Mouse (Mus musculus): ENCODE data around the gene Slc25a34. TPM values are rescaled to one million over a fixed set of nuclear protein-coding genes. Genes with fewer than 3 reads are reported as not detected.

Slc25a34 gene
- polyA plus RNA-seq, 1 experiment = 0.82 TPM

DNA sequence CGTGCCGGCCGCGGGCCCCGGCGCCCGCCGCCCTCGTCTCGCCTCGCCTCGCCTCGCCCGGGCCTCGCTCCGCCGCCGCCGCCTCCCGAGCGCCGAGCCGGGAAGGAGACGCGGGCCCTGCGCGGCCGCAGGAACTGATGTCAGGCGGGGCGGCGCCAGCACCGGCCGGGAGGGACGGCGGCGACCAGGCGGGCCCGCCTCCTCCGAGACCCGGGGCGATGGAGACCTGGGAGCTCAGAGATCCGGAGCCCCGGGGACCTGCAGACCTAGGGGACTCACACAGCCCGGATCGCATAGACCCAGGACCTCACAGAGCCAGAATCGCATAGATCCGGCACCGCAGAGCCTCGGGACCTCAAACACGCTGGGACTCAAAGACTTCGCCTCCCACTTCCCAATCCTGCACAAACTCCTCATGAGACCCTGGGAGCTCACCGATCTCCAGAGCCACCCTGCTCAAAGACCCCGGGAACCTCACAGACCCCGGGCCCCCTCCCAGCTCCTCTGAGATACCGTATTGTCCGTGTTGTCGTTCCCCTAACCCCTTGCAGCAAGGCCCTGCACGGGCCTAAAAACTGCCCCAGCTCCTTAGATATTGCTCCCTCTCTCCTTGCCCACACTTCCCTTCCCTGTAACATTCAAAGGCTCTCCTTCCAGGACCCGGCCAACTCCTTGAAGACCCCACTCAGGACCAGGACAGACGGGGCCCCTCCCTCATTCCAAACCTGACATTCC is 40.6 kb upstream of the Slc25a34 start:
- no peaks in the 10 kb centered on the region for H3K27me3 ChIP-seq (ENCODE audit: control insufficient read depth, insufficient read depth, low read length, poor library complexity, severe bottlenecking)
- no peaks in the 10 kb centered on the region for H3K36me3 ChIP-seq (ENCODE audit: control insufficient read depth, insufficient read depth, low read length, poor library complexity, severe bottlenecking)
- peak overlapping the region; percentile 66 for H3K4me3 ChIP-seq (ENCODE audit: low read depth, low read length)
- no peak overlapping the region for H3K27ac ChIP-seq (ENCODE audit: insufficient read depth, low read length)
- H3K9me3 ChIP-seq (replicated peaks; ENCODE audit: control insufficient read depth, insufficient read depth, low read length, poor library complexity, severe bottlenecking) = no peaks in the 10 kb centered on the region
- H3K9ac ChIP-seq (ENCODE audit: low read depth, poor library complexity, severe bottlenecking) = peak overlapping the region; percentile 88
- TF ChIP-seq EP300 (IDR thresholded peaks at IDR 0.05; ENCODE audit: insufficient read depth, low read depth, low read length) (no peak), CTCF (IDR thresholded peaks at IDR 0.05; ENCODE audit: low read depth, low read length) (no peak), POLR2A (IDR thresholded peaks at IDR 0.05; ENCODE audit: insufficient read depth, low read length) (no peak)
- no peaks in the 10 kb centered on the region for H3K4me1 ChIP-seq (ENCODE audit: control insufficient read depth, insufficient read depth, low read length)

DNA sequence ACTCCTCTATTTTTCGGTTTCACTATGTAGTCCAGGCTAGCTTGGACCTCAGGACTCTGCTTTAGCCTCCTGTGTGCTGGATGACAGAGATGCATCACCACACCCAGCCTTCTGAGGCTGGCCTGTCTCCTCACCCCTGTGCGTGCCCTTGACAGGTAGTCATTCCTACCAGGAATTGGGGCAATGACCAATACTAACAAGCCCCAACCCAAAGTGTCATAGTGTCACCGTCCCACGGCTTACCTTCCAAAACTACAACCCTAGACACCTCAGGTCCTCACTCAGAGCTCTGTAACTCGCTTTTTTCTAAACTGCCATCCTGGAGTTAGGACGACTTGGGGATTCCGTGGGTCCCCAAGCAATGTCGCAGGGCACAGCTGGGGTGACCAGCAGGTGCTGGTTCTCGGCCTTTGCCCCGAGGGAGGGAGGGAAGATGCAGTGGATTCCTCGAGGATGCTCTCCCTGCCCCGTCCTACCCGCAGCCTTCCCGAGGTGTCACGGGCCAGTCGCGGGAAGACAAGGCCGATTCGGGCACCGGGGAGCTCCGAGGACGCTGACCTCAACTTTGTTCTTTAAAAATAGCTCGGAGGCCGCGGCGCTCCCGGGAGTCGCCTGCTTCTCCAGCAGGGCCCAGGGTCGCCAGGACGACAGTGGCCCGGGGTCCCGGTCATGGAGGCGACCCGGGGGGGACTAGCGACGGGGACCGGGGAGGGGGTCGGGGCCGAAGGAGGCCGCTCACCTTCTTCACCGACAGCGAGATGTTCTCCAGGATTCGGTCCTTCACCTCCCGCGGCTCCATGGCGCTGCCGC is 39.7 kb upstream of the Slc25a34 start:
- peak overlapping the region; percentile 88 for H3K9ac ChIP-seq (ENCODE audit: low read depth, poor library complexity, severe bottlenecking)
- TF ChIP-seq EP300 (IDR thresholded peaks at IDR 0.05; ENCODE audit: insufficient read depth, low read depth, low read length) (no peak), CTCF (IDR thresholded peaks at IDR 0.05; ENCODE audit: low read depth, low read length) (no peak), POLR2A (IDR thresholded peaks at IDR 0.05; ENCODE audit: insufficient read depth, low read length) (no peak)
- H3K9me3 ChIP-seq (replicated peaks; ENCODE audit: control insufficient read depth, insufficient read depth, low read length, poor library complexity, severe bottlenecking) = no peaks in the 10 kb centered on the region
- no peaks in the 10 kb centered on the region for H3K27me3 ChIP-seq (ENCODE audit: control insufficient read depth, insufficient read depth, low read length, poor library complexity, severe bottlenecking)
- H3K4me1 ChIP-seq (ENCODE audit: control insufficient read depth, insufficient read depth, low read length) = no peaks in the 10 kb centered on the region
- peak overlapping the region; percentile 66 for H3K4me3 ChIP-seq (ENCODE audit: low read depth, low read length)
- H3K36me3 ChIP-seq (ENCODE audit: control insufficient read depth, insufficient read depth, low read length, poor library complexity, severe bottlenecking) = no peaks in the 10 kb centered on the region
- no peak overlapping the region for H3K27ac ChIP-seq (ENCODE audit: insufficient read depth, low read length)

DNA sequence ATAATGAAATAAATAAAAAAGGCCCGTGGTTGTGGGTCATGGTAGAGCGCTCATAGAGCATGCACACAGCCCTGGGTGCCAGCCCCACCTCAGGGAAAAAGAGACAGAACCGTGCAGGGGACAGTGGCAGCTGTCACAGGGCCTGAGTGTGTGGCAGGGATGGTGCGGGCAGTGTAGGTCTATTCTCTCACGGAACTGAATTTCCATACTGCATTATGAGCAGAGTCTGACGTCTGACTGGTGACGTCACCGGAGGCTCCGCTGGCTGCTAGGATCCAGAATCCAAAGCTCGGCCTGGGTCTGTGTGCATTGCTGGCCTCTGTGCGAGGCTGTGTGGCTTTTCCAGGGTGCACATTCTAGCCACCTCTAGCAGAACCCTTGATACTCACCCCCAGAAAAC is 37.3 kb upstream of the Slc25a34 start:
- Histone ChIP-seq H3K27ac (ENCODE audit: insufficient read depth, low read length) (no peak overlapping the region), H3K9ac (ENCODE audit: low read depth, poor library complexity, severe bottlenecking) (no peak overlapping the region), H3K4me3 (ENCODE audit: low read depth, low read length) (no peak overlapping the region), H3K36me3 (ENCODE audit: control insufficient read depth, insufficient read depth, low read length, poor library complexity, severe bottlenecking) (no peaks in the 10 kb centered on the region), H3K27me3 (ENCODE audit: control insufficient read depth, insufficient read depth, low read length, poor library complexity, severe bottlenecking) (no peaks in the 10 kb centered on the region), H3K4me1 (ENCODE audit: control insufficient read depth, insufficient read depth, low read length) (no peaks in the 10 kb centered on the region), H3K9me3 (replicated peaks; ENCODE audit: control insufficient read depth, insufficient read depth, low read length, poor library complexity, severe bottlenecking) (no peaks in the 10 kb centered on the region)
- TF ChIP-seq POLR2A (IDR thresholded peaks at IDR 0.05; ENCODE audit: insufficient read depth, low read length) (no peak), CTCF (IDR thresholded peaks at IDR 0.05; ENCODE audit: low read depth, low read length) (no peak), EP300 (IDR thresholded peaks at IDR 0.05; ENCODE audit: insufficient read depth, low read depth, low read length) (no peak)

DNA sequence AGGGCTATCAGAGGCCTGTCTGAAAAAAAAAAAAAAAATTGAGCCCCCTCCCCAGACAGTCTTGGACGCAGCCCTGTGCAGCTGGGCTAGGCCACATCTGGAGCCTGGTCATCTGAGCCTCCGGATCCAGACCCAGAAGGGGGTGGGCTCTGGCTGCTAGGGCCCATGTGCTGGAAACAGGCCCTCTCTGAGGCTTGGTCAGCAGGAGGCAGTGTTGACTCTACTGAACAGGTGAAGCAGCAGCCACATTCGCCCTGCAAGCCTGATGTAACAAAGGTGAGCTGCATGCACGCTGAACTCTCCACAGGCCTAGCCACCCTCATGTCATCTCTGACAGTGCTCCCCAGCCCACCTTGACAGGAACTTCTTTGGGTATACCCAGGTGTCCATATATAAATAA is 36.1 kb upstream of the Slc25a34 start:
- Histone ChIP-seq H3K27me3 (ENCODE audit: control insufficient read depth, insufficient read depth, low read length, poor library complexity, severe bottlenecking) (no peaks in the 10 kb centered on the region), H3K36me3 (ENCODE audit: control insufficient read depth, insufficient read depth, low read length, poor library complexity, severe bottlenecking) (no peaks in the 10 kb centered on the region), H3K4me3 (ENCODE audit: low read depth, low read length) (no peak overlapping the region), H3K27ac (ENCODE audit: insufficient read depth, low read length) (no peak overlapping the region), H3K4me1 (ENCODE audit: control insufficient read depth, insufficient read depth, low read length) (no peaks in the 10 kb centered on the region), H3K9me3 (replicated peaks; ENCODE audit: control insufficient read depth, insufficient read depth, low read length, poor library complexity, severe bottlenecking) (no peaks in the 10 kb centered on the region), H3K9ac (ENCODE audit: low read depth, poor library complexity, severe bottlenecking) (no peak overlapping the region)
- TF ChIP-seq EP300 (IDR thresholded peaks at IDR 0.05; ENCODE audit: insufficient read depth, low read depth, low read length) = no peak
- peak; percentile 80 for TF ChIP-seq CTCF (IDR thresholded peaks at IDR 0.05; ENCODE audit: low read depth, low read length)

DNA sequence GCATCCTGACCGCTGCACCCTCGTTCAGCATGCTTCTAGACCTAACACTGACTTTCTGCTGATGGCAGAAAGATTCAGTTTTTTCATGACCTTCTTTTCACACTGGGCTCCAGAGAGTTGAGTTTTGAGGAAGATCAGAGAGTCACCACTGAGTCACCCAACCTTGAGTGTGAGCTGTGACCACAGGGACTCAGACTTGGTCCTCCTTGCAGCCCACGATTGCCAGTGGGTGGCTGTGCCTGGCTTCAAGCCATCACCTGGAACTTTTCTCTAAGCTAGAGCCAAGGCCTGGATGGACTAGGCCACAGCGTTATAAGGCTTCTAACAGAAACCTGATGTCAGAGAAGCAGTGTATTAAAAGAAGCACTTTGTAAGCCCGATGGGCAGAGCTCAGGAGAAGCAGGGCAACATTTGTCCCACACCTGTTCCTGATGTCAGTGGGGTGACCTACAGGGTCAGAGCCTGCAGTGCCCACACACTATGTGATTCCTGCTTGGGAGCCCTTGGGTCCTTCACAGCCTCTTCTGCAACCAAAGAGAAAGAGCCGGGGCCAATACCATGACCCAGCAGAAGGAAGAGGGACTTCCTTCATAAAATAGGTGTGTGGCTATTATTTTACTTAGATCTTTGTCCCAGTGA is 35.3 kb upstream of the Slc25a34 start:
- Histone ChIP-seq H3K4me3 (ENCODE audit: low read depth, low read length) (no peak overlapping the region), H3K4me1 (ENCODE audit: control insufficient read depth, insufficient read depth, low read length) (no peaks in the 10 kb centered on the region), H3K27me3 (ENCODE audit: control insufficient read depth, insufficient read depth, low read length, poor library complexity, severe bottlenecking) (no peaks in the 10 kb centered on the region), H3K9ac (ENCODE audit: low read depth, poor library complexity, severe bottlenecking) (no peak overlapping the region), H3K9me3 (replicated peaks; ENCODE audit: control insufficient read depth, insufficient read depth, low read length, poor library complexity, severe bottlenecking) (no peaks in the 10 kb centered on the region), H3K27ac (ENCODE audit: insufficient read depth, low read length) (no peak overlapping the region), H3K36me3 (ENCODE audit: control insufficient read depth, insufficient read depth, low read length, poor library complexity, severe bottlenecking) (no peaks in the 10 kb centered on the region)
- TF ChIP-seq EP300 (IDR thresholded peaks at IDR 0.05; ENCODE audit: insufficient read depth, low read depth, low read length) = no peak
- no peak for TF ChIP-seq CTCF (IDR thresholded peaks at IDR 0.05; ENCODE audit: low read depth, low read length)
- no peak for TF ChIP-seq POLR2A (IDR thresholded peaks at IDR 0.05; ENCODE audit: insufficient read depth, low read length)
